Mouse (Mus musculus) hindlimb bud, embryonic 11.5 days (tissue): ENCODE results near the gene Tom1.

ENCODE experiments used
- DNase-seq: peaks from one replicate; pipeline ENCODE4 v3.0.0-alpha.2; 2012; ENCODE audit warnings: low read depth, low spot score; ENCODE audit errors: extremely low spot score

The Tom1 gene

DNA sequence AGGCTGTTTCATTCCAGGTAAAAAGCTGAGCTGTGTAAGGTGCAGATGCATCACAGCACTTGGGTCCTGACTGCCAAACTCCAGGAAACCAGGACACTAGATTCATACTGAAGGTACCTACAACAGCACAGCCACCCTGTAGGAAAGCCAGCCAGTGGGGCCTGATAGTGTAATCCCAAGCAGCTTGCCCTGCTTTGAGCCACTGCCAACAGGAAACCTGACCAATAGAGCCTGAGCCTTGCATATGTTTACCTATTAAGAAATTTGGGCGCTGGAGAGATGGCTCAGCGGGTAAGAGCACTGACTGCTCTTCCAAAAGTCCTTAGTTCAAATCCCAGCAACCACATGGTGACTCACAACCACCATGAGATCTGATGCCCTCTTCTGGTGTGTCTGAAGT lies 8.7 kb downstream of the Tom1 start:
- no peak for DNase-seq

DNA sequence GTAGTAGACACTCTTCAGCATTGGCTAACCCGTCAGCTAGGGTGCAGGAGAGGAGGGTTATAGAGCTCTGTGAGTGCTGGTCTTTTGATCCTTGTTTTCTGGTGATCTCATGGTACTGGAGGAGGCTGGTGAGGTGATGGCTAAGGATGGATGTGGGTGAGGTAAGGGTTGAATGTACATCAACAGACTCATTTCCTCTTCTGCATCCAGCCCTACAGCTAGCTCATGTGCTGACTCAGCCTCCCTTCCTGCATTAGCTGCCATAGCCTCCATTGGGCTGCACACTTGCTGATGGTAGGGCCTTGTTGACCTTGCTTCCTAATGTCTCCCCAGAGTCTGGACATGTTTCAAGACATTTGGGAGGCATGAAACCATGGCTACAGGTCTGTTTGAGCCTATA lies 9.5 kb downstream of the Tom1 start:
- DNase-seq, result no peak

DNA sequence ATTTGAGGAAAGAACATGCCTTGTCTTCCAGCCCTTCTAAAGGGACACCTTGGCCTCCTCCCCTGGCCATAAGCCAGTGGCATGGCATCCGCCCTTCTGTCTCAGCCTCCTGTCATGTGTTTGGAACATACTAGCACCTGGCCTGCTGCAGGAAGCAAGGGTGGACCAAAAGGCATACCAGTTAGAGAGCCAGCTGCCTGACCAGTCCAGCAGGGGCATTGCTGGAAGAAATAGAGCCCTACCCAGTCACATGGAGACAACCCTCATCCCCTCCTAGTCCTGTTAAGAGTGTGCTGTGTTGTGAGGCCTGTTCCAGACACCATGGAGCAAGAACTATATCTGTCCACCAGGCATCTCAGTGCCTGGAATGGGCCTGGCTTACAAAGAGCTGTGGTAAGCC lies 12.8 kb downstream of the Tom1 start:
- no peak for DNase-seq

DNA sequence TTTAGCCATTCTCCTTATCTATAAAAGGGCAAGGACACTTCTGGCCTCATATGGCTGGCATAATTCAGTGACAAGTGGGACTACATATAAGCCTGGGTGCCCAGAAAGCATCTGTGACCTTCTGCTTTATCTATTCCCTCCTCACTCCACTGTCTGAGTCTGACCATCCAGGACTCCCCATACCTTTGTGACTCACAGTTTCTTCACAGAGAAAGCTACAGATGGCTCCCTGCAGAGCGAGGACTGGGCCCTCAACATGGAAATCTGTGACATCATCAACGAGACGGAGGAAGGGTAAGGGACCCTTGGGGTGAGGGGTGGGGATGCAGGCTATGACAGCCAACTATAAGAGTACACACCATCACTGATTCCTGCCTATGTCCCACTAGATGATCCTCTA lies 14.3 kb downstream of the Tom1 start:
- DNase-seq, result no peak

DNA sequence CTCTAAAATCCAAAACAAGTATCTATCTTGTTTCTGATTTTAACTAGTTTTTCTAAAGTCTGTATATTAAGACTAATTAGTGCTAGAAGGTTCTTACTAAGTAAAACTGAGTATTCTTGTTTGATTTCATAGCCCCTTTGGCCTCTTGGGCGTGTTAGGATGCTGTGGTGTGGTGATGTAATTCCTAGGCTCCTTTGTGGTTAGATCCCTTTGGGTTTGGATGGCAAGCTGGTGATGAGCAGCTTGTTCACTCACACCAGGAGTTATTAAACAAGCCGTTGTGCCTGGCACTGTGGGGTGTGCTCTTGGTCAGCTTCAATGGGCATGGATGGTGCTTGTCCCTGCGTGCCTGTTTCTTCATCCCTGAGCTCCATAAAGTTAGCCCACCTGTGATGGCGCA lies 19.8 kb downstream of the Tom1 start:
- no peak for DNase-seq

DNA sequence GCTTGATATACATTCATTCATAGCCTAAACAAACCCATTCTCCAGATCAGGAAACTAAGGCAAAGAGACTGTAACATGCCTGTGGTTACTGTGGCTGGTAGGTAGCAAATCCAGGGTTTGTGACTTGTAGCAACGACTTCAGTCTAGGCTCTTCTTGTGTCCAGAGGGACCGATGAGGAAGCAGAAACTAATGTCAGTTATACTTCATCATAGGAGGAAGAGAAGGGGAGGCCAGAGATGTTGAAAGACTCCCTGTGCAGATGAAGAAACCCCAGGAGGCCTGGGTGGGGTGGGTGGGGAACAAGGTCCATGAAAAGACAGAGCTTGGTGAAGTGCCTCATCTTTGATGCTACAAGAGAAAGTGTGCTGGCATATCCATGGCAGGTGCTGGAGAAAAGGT lies 22.2 kb downstream of the Tom1 start:
- no peak for DNase-seq

DNA sequence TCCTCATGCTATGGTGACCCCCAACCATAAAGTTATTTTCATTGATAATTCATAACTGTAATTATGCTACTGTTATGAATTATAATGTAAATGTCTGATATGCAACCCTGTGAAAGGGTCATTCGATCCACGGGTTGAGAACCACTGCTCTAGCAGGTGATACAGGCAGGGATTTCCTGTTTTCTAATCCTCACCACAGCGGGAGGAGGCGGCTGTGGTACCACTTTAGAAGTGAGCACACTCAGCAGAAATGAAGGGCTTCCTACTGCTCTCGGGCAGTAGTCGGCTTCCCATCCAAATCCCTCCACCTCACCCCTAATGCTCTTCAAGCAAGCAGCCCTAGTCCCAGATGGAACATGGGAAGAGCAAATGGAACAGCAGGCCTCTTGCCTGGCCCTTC lies 26.5 kb downstream of the Tom1 start:
- DNase-seq, result no peak

DNA sequence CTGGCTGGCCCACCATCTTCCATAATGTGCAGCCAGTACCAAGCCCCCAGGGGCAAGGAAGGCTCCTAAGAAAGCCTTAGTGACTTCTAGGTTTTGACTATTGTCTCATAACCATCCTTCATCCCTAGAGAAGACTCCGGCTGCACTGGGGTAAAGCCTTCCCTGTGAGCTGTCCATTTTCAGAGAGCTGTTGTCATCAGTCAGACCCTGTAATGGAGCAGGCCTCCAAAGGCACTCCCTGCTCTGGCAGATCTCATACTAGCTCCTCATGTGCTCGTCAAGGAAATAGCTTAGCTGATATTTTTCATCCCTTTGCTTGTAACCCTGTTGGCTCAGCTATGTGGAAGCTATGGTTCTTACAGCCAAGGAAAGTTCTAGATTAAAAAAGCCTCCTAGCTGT lies 27.3 kb downstream of the Tom1 start:
- no peak for DNase-seq

DNA sequence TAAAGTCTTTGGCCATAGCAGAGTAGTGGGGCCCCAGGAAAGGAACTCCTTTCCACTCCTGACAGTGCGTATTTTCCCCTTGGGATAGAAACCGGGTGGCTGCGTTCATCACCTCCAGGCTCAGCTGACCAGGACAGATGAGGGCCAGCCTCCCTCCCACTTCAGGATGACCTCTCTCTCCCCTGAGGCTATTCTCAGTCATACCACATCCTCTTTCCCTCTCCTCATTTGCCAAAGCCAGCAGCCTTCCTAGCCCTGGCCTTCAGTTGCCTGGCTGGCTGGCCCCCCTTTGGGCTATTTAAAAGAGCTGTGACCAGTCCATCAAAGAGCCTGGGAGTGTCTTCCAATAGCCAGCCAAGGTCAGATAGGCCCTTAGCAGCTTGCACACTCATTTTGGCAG lies 29.8 kb downstream of the Tom1 start:
- DNase-seq, result no peak

DNA sequence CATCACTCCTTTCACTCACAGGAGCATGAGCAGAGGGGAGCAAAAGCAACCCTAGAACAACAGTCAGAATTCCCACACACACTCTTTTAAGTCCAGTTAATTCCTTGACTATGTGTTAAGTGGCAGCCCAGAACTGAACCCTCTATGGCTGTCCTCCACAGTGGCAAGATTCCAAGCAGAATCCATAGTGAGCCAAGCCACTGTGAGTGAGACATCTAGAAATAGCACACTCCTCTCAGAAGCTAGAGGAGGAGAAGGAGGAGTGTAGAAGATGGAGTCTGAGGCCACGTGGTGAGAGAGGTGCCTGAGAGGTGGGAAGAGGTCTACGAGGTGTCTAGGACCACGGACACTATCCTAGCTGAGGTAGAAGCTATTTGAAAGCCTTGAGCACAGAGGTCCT lies 31.3 kb downstream of the Tom1 start:
- no peak for DNase-seq

DNA sequence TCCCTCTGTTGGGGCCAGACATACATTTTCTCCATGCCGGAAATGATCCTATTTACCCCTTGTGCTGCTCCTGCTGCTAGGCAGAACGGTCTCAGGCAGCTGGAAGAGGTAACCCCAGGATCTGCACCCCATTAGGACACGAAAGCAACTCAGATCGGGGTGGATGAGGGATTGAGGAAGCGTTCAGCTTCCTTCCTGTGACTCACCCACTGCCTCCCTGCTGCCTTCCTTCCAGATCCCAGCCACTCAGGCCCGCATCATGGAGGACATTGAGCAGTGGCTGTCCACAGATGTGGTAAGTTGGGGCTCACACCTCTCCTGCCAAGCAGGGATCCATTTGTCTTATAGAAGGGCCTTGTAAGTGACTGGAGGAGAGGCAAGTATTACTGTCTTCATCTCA lies 33.8 kb downstream of the Tom1 start:
- DNase-seq, result no peak

DNA sequence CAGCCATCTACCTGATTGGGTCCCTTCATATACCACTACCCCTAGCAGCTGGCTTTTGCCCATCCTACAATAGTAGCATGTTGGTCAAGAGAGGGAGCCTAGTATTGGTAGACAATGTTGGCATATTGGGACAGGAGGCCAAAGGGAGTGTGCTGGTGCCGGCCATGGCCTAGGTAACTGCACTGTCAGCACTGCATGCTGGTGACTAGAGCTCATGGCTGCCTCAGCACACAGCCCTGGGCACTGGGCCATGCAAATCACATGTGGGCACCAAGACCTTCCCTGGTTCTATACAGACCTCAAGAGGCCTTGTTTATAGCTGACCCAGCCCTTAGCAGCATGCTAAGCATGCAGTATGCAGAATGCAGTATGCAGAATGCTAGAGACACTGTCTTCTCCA lies 36.8 kb downstream of the Tom1 start:
- no peak for DNase-seq

DNA sequence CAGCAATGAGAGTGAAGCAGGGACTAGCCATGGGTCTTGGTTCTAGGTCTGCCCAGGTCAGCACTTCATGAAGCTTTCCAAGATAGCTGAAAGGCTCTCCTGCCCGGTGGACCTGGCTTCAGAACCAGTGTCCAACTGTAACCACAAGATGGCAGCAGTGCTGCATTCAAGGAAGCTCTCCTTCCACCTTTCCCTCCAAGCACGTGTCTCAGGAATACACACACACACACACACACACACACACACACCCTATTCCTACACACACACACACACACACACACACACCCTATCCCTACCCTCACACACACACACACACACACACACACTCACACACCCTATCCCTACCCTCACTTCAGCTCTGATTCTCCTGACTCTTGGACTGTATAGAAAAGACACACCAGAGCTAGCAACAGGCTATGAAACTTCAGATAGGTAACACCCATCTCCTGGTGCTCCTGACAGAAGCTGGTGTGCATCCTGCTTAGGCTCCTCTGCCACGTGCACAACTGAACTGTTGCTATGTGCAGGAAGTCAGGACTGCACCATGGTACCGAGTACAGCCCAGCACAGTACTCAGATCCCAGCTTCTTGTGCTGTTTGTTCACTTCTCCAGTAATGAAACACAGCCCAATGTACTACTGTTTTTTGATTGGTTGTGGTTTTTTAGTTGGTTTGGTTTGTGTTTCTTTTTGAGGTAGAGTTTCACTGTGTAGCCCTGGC lies 38.3 kb downstream of the Tom1 start:
- DNase-seq, result peak; percentile 84

DNA sequence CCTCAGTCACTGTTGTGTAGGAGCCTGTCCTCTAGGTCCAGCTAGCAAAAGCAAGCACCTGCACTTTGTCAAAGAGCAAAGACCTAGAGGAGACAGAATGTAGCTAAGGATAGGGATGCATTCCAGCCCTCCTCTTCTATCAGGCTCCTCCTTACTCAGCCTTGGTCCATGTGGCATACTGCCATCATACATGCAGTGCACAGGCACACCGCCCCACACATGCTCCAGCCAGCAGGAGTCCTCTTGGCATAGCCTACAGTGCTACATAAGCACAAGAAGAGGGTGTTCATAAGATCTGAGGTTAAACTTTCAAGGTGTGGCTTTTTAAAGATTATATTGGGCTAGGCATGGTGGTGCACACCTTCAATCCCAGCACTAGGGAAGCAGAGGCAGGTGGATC lies 41.4 kb downstream of the Tom1 start:
- DNase-seq, result no peak

DNA sequence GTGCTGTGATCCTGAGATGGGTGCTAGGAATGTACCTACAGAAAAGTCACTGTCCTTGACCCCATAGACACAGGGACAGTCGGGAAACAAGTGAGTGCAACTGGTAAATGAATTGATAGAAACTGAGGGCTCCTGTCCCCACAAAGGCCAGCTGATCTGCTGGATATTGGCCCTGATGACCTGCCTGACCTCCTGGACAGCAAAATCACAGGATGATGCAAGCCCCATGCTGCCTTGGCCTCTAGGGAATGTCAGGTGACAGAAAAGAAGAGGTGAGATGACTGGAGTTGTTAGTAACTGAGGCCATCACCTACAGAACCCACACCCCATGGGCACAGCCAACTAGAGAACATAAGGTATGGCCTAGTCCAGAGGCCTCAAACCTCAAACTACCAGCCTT lies 44.7 kb downstream of the Tom1 start:
- no peak for DNase-seq

DNA sequence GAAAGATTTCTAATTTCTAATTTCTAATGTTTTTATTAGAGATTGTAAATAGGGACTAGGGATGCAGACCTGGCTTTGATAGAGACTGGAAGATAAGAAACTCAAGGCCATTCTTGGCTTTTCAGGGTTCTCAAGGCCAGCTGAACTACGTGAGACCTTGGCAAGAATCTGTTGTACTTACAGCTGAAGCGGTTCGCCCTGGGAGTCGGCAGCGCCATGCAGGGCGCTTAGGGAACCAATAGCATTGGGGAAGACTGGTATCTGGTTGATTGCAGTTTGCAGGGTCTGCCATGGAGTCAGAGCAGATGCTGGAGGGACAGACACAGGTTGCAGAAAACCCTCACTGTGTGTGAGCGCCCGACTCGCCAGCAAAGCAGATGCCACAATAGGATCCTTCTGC lies 45.3 kb downstream of the Tom1 start:
- no peak for DNase-seq

DNA sequence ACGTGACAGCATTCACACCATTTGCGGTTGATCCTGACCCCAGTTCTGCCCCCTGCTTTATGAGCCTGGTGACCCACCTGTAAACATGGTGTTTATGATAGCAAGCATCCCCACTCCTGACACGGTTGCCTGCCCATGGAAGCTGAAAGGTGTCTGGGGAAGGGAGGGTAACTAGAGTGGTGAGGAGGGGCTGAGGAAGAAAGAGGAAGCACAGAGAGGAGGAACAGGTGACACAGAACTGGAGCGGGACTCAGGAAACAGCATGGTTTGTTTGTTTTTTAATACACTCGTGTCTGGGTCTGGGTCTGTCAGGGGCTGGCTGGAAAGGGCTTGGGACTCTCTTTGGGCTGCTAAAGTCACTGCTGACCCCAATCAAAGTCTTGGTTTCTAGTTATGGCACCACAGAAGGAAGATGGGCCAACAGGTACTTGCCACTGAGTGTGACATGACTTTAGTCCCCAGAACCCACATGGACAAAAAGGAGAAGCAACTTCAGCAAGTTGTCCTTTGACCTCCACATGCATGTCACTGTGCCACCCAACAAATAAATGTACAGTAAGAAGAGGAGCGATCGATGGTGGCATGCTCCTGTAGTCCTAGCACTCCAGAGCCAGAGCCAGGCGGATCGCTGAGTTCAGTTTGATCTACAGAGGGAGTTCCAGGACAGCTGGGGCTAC lies 48.0 kb downstream of the Tom1 start:
- DNase-seq, result no peak

DNA sequence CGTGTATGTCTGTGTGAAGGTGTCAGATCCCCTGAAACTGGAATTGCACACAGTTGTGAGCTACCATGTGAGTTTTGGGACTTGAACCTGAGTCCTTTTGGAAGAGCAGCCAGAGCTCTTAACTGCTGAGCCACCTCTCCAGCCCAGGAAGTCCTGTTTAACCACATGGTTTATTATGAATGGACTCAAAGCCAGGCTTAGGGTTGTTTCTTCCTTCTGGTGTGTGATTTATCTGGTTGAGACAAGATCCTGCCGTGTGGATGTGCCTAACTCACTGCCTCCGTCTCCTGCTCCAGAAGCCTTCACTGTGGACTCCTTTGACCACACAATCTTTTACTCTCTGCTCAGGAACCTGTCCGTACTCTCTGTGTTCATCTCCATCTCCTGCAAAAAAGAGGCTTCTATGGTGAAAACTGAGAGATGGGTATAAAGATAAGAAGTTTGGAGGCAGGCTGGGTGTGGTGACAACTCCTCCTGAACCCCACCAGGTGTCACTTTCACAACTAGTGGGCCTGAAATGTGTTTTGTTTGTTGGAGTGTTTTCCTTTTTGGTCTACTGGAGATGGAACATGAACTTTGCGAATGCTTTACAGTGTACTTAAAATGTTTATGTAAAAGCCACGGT lies 48.8 kb downstream of the Tom1 start:
- no peak for DNase-seq

DNA sequence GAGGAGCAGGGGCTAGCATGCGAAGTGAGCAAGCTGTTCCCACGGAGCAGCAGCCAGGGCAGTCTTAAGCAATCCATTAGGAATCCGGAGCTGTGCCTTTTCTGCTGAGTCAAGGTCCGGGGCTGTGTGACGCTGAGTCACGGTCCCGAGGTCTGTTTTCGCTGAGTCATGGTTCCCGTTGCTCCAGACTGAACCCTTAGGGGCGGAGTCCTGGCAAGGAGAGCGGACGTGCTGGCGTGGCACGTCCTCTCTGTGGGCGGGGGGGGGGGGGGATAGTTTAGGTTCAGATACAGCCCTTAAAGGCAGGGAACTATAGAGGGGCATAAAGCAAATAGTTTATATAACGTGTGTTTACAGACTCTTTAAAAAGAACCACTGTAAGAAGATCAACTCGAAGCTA lies 50.3 kb downstream of the Tom1 start:
- DNase-seq, result peak; percentile 94

DNA sequence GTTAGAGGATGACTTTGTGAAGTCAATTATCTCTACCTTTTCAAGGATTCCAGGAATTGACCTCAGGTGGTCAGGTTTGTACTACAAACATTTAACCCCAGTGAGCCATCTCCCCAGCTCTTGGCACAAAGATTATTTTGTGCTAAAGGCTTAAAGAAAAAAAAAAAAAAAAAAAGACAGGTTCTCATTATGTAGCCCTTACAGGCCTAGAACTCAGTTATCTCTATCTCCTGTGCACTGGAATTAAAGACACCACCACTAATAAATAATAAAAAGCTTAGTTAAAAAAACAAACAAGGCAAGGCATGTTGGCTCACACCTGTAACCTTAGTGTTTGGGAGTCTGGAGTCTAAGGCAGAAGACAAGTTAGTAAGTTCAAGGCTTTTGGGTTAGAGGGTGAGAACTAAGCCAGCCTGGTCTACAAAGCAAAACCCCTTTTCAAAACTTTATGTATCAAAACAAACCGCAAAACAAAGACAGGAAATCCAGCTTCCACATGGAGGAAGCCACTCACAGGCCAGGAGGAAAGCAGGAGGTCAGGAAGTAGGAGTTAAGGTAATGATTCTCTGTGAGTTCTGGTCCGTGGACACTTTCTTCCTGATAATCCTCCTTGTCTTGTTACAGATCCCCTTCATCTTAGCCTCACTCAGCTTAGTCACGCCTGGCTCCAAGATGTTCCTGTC lies 51.0 kb downstream of the Tom1 start:
- no peak for DNase-seq

DNA sequence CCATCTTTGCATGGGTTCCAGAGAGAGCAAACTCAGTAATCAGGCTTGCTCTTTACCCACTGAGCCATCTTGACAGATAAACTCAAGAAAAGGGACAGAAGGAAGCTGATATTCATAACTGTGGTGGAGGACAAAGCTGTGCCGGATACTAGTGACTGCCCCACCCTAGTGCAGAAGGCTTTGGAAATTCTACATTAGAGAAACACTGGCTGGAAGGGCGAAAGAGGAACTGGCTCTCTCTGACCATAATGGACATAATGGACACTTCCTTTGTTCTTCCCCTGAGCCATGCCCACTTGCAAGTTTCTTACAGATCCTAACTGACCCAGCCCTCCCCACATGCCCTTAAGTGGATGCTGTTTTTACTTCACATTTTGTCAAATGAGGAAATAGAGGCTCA lies 52.5 kb downstream of the Tom1 start:
- no peak for DNase-seq

DNA sequence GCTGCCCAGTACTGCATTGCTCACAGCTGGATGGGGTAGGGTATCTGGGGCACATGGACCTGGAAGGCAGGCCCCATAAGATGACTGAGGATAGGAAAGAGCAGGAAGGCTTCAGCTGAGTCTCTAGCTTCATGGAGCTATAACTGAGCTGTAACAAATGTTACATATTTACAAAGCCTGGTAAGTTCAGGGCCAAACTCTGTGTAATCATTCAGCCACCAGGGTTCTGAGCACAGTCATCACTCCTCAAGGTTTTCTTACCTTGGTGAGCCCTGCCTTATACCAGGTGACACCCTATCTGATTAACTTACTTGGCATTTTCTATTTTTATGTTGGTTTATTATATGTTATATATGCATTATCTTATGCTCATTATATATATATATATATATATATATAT lies 53.6 kb downstream of the Tom1 start:
- DNase-seq, result no peak
